Mouse (Mus musculus) hindbrain, embryonic 11.5 days (tissue): ENCODE measurements at regions not wholly inside any gene's neighbourhood (a gene's known extent, or its start where the extent isn't known, plus 50 kb on each side); places are given as distances from the start of the nearest gene placed in this dataset.

Experiments
- ATAC-seq: fragments of 200-750 bp; cut with Nextera tagmentation; 2 replicates; pipeline ENCODE4 v1.8.0; 2017; ENCODE audit warnings: mild to moderate bottlenecking, moderate TSS enrichment, moderate library complexity; ENCODE audit not compliant: low FRiP score
- DNase-seq: peaks from one replicate; pipeline ENCODE4 v3.0.0-alpha.2; 2015; ENCODE audit warnings: low spot score
- H3K27ac ChIP-seq: fragments of 300-500 bp; sonication (generic); 2 replicates; pipeline ENCODE4 v1.5.1; 2014; ENCODE audit warnings: mild to moderate bottlenecking, low read depth, low read length
- H3K27me3 ChIP-seq: fragments of 300-500 bp; sonication (generic); 2 replicates; pipeline ENCODE4 v1.6.1; 2014; ENCODE audit warnings: mild to moderate bottlenecking, low read length, moderate library complexity, mixed read lengths; ENCODE audit not compliant: control insufficient read depth, insufficient read depth
- H3K36me3 ChIP-seq: fragments of 300-500 bp; sonication (generic); 2 replicates; pipeline ENCODE4 v1.6.1; 2014; ENCODE audit warnings: mild to moderate bottlenecking, low read length, moderate library complexity, mixed read lengths; ENCODE audit not compliant: control insufficient read depth, insufficient read depth
- H3K4me1 ChIP-seq: fragments of 300-500 bp; sonication (generic); replicated peaks from 2 replicates; pipeline ENCODE4 v1.6.1; 2014; ENCODE audit warnings: low read length, mixed read lengths; ENCODE audit not compliant: control insufficient read depth, insufficient read depth
- H3K4me2 ChIP-seq: fragments of 300-500 bp; sonication (generic); replicated peaks from 2 replicates; pipeline ENCODE4 v1.6.1; 2014; ENCODE audit warnings: mild to moderate bottlenecking, low read depth, low read length
- H3K4me3 ChIP-seq: fragments of 300-500 bp; sonication (generic); 2 replicates; pipeline ENCODE4 v1.5.1; 2014; ENCODE audit warnings: low read depth, low read length
- H3K9ac ChIP-seq: fragments of 300-500 bp; sonication (generic); 2 replicates; pipeline ENCODE4 v1.6.1; 2014; ENCODE audit warnings: low read depth, low read length
- H3K9me3 ChIP-seq: fragments of 300-500 bp; sonication (generic); 2 replicates; pipeline ENCODE4 v1.6.1; 2016; ENCODE audit warnings: low read length; ENCODE audit not compliant: control insufficient read depth
- WGBS: fragments of 180-500 bp; shearing (Covaris S2); extraction: QIAGEN DNeasy Blood & Tissue Kit; methylation state at CpG from one replicate; pipeline ENCODE4 v1.1.7; 2014; 5-methylcytosine and 5-hydroxymethylcytosine counted together

DNA sequence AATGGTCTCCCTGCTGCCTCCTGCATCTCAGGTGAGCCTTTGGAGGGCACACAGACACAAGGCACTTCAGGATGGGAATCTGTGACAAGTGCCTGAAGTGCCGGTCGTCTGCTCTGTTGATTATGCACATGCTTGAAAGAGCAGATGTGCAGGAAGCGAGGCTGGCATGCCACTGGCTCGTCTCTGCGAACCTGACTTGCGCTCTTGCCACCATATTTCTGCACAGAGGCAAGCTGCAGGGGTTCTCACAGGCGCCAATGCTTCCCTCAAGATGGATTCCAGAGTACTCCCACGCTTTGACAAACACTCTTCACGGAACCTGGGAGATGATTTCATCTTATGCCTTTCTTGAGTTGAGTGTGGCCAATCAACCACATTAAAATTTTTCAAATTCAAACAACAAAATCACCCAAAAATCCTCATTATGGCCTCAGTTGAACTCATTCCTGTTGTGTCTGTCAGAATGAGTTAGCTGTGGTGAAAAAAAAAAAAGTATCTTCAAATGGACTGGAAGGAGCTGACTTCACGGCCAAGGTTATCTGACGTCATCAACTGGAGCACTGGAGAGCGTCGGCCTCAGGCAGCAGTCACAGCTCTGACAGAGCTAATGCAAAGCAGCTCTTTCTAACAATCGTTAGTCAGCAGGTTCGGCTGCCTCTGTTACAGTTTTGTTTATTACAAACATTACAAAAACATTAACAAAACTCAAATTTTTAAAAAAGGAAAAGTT is 90.2 kb upstream of the Nr4a3 start:
- H3K36me3 ChIP-seq: no peaks in the 10 kb centered on the region
- 80% methylated on average over 15 of the region's 15 CpGs for WGBS
- DNase-seq: no peak

DNA sequence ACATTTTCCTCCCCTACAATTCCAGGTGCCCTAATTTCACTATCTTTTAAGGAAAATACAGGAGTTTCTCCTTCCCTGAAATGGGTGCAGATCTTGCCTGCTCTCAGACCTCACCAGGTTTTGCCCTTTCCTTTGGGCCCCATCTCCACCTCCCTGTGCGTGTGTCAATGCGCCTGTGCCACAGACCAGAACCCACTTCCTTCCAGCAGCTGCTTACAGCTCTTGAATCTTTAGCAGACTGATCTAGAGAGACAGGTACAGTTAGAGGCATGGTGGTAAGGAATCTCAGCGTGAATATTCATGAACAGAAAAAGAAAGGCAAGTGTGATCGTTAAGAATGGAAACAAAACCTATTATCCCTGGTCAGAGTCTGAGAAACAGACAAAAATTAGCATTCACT is 80.3 kb upstream of the Nr4a3 start:
- no peaks in the 10 kb centered on the region for H3K9me3 ChIP-seq
- WGBS: 77% methylated on average over 4 of the region's 4 CpGs

More for the DNA sequence above, 90.2 kb upstream of the Nr4a3 start:
- Histone ChIP-seq H3K27me3 (no peaks in the 10 kb centered on the region), H3K9ac (no peak overlapping the region), H3K4me3 (no peak overlapping the region), H3K9me3 (no peaks in the 10 kb centered on the region), H3K27ac (no peak overlapping the region), H3K4me1 (no peaks in the 10 kb centered on the region), H3K4me2 (no peak overlapping the region)
- no peak for ATAC-seq

DNA sequence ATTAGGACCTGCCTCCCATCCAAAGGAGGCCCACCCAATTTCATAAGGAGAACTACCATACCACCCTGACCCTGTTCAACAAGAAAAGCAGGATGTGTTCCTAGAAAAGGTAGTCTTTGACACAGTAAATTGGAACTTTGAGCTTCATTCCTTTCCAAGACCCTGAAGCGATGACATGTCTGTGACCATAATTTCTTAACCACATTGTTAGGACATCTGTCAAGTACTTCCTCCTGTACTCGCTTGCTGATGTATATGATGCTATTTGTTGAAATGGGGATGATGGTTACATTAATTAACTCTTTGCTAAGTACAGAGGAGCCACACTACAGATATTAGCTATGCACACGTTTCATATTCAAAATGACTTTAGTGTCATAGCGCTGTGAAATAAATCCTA is 73.1 kb upstream of the Nr4a3 start:
- ATAC-seq: no peak

More for the DNA sequence above, 80.3 kb upstream of the Nr4a3 start:
- DNase-seq (no peak), ATAC-seq (no peak)
- Histone ChIP-seq H3K9ac (no peak overlapping the region), H3K4me2 (no peak overlapping the region), H3K4me1 (no peaks in the 10 kb centered on the region), H3K4me3 (no peak overlapping the region), H3K36me3 (no peaks in the 10 kb centered on the region), H3K27me3 (no peaks in the 10 kb centered on the region), H3K27ac (no peak overlapping the region)

DNA sequence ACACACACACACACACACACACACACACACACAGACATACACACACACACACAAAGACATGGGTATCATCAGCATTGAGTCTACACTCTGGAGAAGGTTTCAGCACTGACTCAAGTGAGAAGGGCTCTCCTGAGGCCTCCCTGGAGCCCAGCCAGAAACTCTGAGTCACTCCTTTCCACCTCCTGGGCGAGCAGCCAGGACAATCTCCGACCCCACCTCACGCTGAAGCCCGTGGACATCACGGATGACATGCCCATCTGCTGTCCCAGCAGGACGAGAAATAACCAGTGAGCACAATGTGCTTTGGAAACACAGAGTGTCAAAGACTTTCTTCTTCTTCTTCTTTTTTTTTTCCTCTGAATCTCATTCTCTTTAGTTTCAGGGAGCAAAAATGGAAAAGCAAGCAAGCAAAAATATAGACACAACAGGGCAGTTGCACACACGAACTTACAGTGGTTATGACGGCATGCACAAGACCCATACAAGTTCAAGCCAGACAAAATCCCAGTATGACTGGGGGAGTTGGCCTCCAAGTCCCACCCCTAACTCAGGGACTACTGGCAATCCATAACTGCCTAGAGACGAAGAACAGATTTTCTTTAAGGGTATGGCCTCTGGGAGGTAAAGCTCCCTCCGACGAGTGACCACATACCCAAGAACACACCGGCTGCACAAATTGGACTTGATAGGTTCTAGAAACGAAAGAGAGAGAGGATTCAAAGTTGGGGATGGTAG is 65.2 kb upstream of the Nr4a3 start:
- no peak overlapping the region for H3K4me3 ChIP-seq
- no peaks in the 10 kb centered on the region for H3K9me3 ChIP-seq
- no peak for DNase-seq
- 83% methylated on average over 13 of the region's 13 CpGs for WGBS
- H3K4me1 ChIP-seq: no peaks in the 10 kb centered on the region
- no peak overlapping the region for H3K9ac ChIP-seq
- no peaks in the 10 kb centered on the region for H3K27me3 ChIP-seq
- H3K36me3 ChIP-seq: no peaks in the 10 kb centered on the region
- H3K27ac ChIP-seq: no peak overlapping the region
- H3K4me2 ChIP-seq: no peak overlapping the region
- ATAC-seq: no peak

More for the DNA sequence above, 73.1 kb upstream of the Nr4a3 start:
- Histone ChIP-seq H3K9me3 (no peaks in the 10 kb centered on the region), H3K4me2 (no peak overlapping the region), H3K4me1 (no peaks in the 10 kb centered on the region), H3K4me3 (no peak overlapping the region), H3K36me3 (no peaks in the 10 kb centered on the region), H3K27ac (no peak overlapping the region), H3K27me3 (no peaks in the 10 kb centered on the region), H3K9ac (no peak overlapping the region)
- 85% methylated on average over 4 of the region's 4 CpGs for WGBS
- DNase-seq: no peak
